Mouse (Mus musculus) intestine, postnatal 0 days (tissue): ENCODE measurements at regions not wholly inside any gene's neighbourhood (a gene's known extent, or its start where the extent isn't known, plus 50 kb on each side); places are given as distances from the start of the nearest gene placed in this dataset.

Experiments used
- ATAC-seq: fragments of 200-750 bp; cut with Nextera tagmentation; 2 replicates; pipeline ENCODE4 v1.8.0; 2017; ENCODE audit warnings: mild to moderate bottlenecking, moderate TSS enrichment, moderate library complexity
- H3K27ac ChIP-seq: fragments of 300-500 bp; sonication (generic); 2 replicates; pipeline ENCODE4 v1.5.1; 2014; ENCODE audit warnings: mild to moderate bottlenecking, low read depth, low read length, moderate library complexity
- H3K27me3 ChIP-seq: fragments of 300-500 bp; sonication (generic); replicated peaks from 2 replicates; pipeline ENCODE4 v1.6.1; 2014; ENCODE audit warnings: low read length, mixed read lengths; ENCODE audit not compliant: control insufficient read depth, insufficient read depth
- H3K36me3 ChIP-seq: fragments of 300-500 bp; sonication (generic); 2 replicates; pipeline ENCODE4 v1.6.1; 2014; ENCODE audit warnings: mild to moderate bottlenecking, moderate library complexity; ENCODE audit not compliant: control insufficient read depth, insufficient read depth
- H3K4me1 ChIP-seq: fragments of 300-500 bp; sonication (generic); replicated peaks from 2 replicates; pipeline ENCODE4 v1.6.1; 2014; ENCODE audit warnings: antibody characterized with exemption, low read length, mixed read lengths; ENCODE audit not compliant: control insufficient read depth, insufficient read depth
- H3K4me2 ChIP-seq: fragments of 300-500 bp; sonication (generic); replicated peaks from 2 replicates; pipeline ENCODE4 v1.6.1; 2014; ENCODE audit warnings: low read depth, mild to moderate bottlenecking, moderate library complexity
- H3K4me3 ChIP-seq: fragments of 300-500 bp; sonication (generic); 2 replicates; pipeline ENCODE4 v1.5.1; 2014; ENCODE audit warnings: low read depth, low read length
- H3K9ac ChIP-seq: fragments of 300-500 bp; sonication (generic); 2 replicates; pipeline ENCODE4 v1.6.1; 2014; ENCODE audit warnings: mild to moderate bottlenecking, low read depth, low read length
- H3K9me3 ChIP-seq: fragments of 300-500 bp; sonication (generic); 2 replicates; pipeline ENCODE4 v1.6.1; 2016; ENCODE audit warnings: mixed run types; ENCODE audit not compliant: control insufficient read depth
- CTCF ChIP-seq: sonication (generic); IDR thresholded peaks from 2 replicates; pipeline ENCODE4 v1.5.1; 2016; ENCODE audit warnings: low read depth, mild to moderate bottlenecking, control low read depth, antibody characterized with exemption, moderate library complexity
- WGBS: fragments of 180-500 bp; shearing (Covaris S2); extraction: QIAGEN DNeasy Blood & Tissue Kit; methylation state at CpG from one replicate; pipeline ENCODE4 v1.1.7; 2014; 5-methylcytosine and 5-hydroxymethylcytosine counted together

GRCm38 (mm10) chr3:105364685-105365084 lies 87.4 kb upstream of the Kcnd3 start:
- no peak for TF ChIP-seq CTCF
- no peak for ATAC-seq
- Histone ChIP-seq H3K9ac (no peak overlapping the region), H3K36me3 (no peaks in the 10 kb centered on the region), H3K27ac (no peak overlapping the region), H3K27me3 (no peaks in the 10 kb centered on the region), H3K4me3 (no peak overlapping the region), H3K4me1 (no peaks in the 10 kb centered on the region), H3K9me3 (no peaks in the 10 kb centered on the region), H3K4me2 (no peak overlapping the region)
- WGBS = 81% methylated on average over 5 of the region's 5 CpGs

- Histone ChIP-seq H3K27ac (no peak overlapping the region), H3K4me2 (no peak overlapping the region), H3K4me3 (no peak overlapping the region), H3K36me3 (no peaks in the 10 kb centered on the region), H3K9me3 (no peaks in the 10 kb centered on the region), H3K27me3 (no peaks in the 10 kb centered on the region), H3K9ac (no peak overlapping the region), H3K4me1 (no peaks in the 10 kb centered on the region)
- no peak for ATAC-seq
- WGBS = 88% methylated on average over 6 of the region's 6 CpGs
- TF ChIP-seq CTCF = no peak
These were observed 85.3 kb upstream of the Kcnd3 start for GRCm38 (mm10) chr3:105366806-105367205.

DNA sequence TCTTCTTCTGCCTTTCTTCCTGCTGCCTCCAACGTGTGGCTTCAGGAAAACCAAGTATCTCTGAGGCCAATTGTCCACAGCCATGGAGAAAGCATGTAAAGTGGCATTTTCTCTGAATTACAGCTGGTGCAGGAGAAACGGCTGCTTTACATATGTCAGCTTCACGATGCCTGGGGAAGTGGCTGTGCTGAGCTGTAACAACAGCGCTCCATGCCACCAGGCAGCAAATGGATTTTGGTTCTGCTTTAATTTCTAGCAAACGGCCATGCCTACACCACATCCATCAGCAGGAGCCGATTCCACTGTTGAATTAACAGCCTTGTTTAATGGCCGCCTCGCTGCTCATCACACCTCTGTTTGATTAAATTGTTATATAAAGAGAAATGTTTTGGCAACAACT lies 84.2 kb upstream of the Kcnd3 start:
- TF ChIP-seq CTCF = no peak
- Histone ChIP-seq H3K4me2 (no peak overlapping the region), H3K4me3 (no peak overlapping the region), H3K9ac (no peak overlapping the region), H3K27me3 (no peaks in the 10 kb centered on the region), H3K36me3 (no peaks in the 10 kb centered on the region), H3K9me3 (no peaks in the 10 kb centered on the region), H3K27ac (no peak overlapping the region), H3K4me1 (no peaks in the 10 kb centered on the region)
- 80% methylated on average over 8 of the region's 8 CpGs for WGBS
- ATAC-seq = no peak

DNA sequence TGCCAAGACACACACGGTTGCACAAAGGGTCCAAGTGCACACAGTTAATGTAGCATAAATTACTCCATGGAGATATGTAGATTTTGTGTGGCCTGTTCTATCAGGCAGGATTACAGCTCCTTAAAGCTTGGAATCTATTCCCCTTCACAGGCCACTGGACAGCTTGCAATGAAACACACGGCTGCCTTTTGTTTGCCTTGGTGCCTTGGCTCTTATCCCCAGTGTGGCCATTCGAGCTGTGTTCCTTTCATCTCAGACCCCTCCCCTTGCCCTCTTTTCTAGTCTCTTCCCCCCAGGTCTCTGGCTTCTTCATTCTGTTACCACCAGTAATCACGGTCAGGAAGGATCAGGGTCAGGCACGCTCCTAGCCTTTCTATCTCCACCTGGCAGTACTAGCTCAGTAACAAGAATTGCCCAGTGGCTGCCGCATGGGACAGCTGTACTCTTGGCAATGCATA lies 79.7 kb upstream of the Kcnd3 start:
- H3K27ac ChIP-seq = no peak overlapping the region
- ATAC-seq = no peak
- no peaks in the 10 kb centered on the region for H3K9me3 ChIP-seq
- H3K9ac ChIP-seq = no peak overlapping the region
- no peaks in the 10 kb centered on the region for H3K36me3 ChIP-seq
- no peaks in the 10 kb centered on the region for H3K27me3 ChIP-seq
- no peaks in the 10 kb centered on the region for H3K4me1 ChIP-seq
- H3K4me3 ChIP-seq = no peak overlapping the region
- WGBS = 67% methylated on average over 6 of the region's 6 CpGs
- H3K4me2 ChIP-seq = no peak overlapping the region
- no peak for TF ChIP-seq CTCF

- Histone ChIP-seq H3K4me3 (no peak overlapping the region), H3K4me2 (no peak overlapping the region), H3K27me3 (no peaks in the 10 kb centered on the region), H3K9ac (no peak overlapping the region), H3K36me3 (no peaks in the 10 kb centered on the region), H3K4me1 (no peaks in the 10 kb centered on the region), H3K9me3 (no peaks in the 10 kb centered on the region), H3K27ac (no peak overlapping the region)
- 71% methylated on average over 1 of the region's 1 CpGs for WGBS
- ATAC-seq = no peak
- no peak for TF ChIP-seq CTCF
These were observed 77.8 kb upstream of the Kcnd3 start for GRCm38 (mm10) chr3:105374306-105374705.

DNA sequence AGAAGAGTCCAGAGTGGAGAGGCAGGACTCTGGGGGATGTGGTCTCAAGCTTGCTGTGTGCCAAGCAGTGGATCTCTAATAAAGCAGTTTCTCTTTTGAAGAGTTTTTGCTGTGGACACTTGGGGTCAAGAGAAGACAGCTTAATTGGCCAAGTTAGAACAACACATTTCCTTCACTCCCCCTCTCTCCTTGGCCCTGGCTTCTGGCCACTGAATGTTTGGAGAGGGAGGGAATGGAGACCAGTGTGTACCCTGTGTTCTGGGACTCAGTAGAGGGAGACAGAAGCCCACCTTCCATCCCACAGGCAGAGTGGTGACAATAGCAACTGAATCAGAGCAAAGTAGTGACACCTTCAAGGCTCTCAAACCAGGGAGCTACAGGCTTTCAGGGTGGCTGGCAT lies 77.3 kb upstream of the Kcnd3 start:
- H3K27ac ChIP-seq = no peak overlapping the region
- no peak overlapping the region for H3K9ac ChIP-seq
- H3K9me3 ChIP-seq = no peaks in the 10 kb centered on the region
- H3K27me3 ChIP-seq = no peaks in the 10 kb centered on the region
- no peak for ATAC-seq
- no peak for TF ChIP-seq CTCF
- no peak overlapping the region for H3K4me3 ChIP-seq
- H3K4me2 ChIP-seq = no peak overlapping the region
- H3K36me3 ChIP-seq = no peaks in the 10 kb centered on the region
- H3K4me1 ChIP-seq = no peaks in the 10 kb centered on the region

DNA sequence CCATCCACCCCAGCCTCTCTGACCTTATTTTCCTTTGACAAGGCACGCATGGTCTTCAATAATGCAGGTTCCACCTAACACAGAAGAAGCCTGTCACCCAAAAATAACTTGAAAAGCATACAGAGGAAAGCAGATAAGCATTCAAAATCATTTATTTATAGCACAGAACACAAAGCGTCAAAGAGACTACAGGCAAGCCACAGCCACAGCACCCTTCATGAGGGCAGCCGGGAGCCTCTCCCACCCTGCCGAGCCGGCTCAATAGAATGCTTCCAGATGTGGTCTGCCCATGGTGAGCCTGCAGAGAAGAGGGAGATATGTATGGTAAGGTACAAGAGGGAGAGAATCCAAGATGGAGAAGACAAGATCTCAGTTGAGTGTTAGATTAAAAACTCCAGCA lies 76.7 kb upstream of the Kcnd3 start:
- H3K4me3 ChIP-seq = no peak overlapping the region
- no peak overlapping the region for H3K4me2 ChIP-seq
- no peak overlapping the region for H3K9ac ChIP-seq
- H3K36me3 ChIP-seq = no peaks in the 10 kb centered on the region
- ATAC-seq = no peak
- no peaks in the 10 kb centered on the region for H3K9me3 ChIP-seq
- WGBS = 79% methylated on average over 5 of the region's 5 CpGs
- H3K27ac ChIP-seq = no peak overlapping the region
- no peak for TF ChIP-seq CTCF
- no peaks in the 10 kb centered on the region for H3K4me1 ChIP-seq
- no peaks in the 10 kb centered on the region for H3K27me3 ChIP-seq
